Mouse (Mus musculus) c-Kit-positive CD71-positive TER-119-negative erythroid progenitor cells, embryonic 14.5 days (primary cell): ENCODE data around the gene Dlg2.

Experiments used
- DNase-seq: peaks from one replicate; pipeline ENCODE4 v3.0.0-alpha.2; 2013; ENCODE audit warnings: low read depth

Gene Dlg2

GRCm38 (mm10) chr7:90540811-90541323 is 64.4 kb downstream of the Dlg2 start:
- no peak for DNase-seq

GRCm38 (mm10) chr7:90553399-90553798 is 76.9 kb downstream of the Dlg2 start:
- DNase-seq = no peak

- no peak for DNase-seq
These were observed 77.9 kb downstream of the Dlg2 start for GRCm38 (mm10) chr7:90554421-90554820.

- DNase-seq = no peak
These were observed 92.7 kb downstream of the Dlg2 start for GRCm38 (mm10) chr7:90569130-90569529.

GRCm38 (mm10) chr7:90587795-90588194 is 111.3 kb downstream of the Dlg2 start:
- no peak for DNase-seq

GRCm38 (mm10) chr7:90588318-90588717 is 111.8 kb downstream of the Dlg2 start:
- no peak for DNase-seq

- DNase-seq = no peak
These were observed 133.3 kb downstream of the Dlg2 start for GRCm38 (mm10) chr7:90609764-90610163.

- DNase-seq = no peak
These were observed 154.1 kb downstream of the Dlg2 start for GRCm38 (mm10) chr7:90630546-90630945.

- DNase-seq = no peak
These were observed 173.0 kb downstream of the Dlg2 start for GRCm38 (mm10) chr7:90649512-90649911.

- no peak for DNase-seq
These were observed 174.7 kb downstream of the Dlg2 start for GRCm38 (mm10) chr7:90651128-90651527.

- DNase-seq = no peak
These were observed 175.1 kb downstream of the Dlg2 start for GRCm38 (mm10) chr7:90651611-90652010.

- no peak for DNase-seq
These were observed 182.1 kb downstream of the Dlg2 start for GRCm38 (mm10) chr7:90658593-90658992.

- DNase-seq = no peak
These were observed 217.6 kb downstream of the Dlg2 start for GRCm38 (mm10) chr7:90694050-90694449.

- DNase-seq = no peak
These were observed 219.9 kb downstream of the Dlg2 start for GRCm38 (mm10) chr7:90696181-90696950.

- DNase-seq = no peak
These were observed 226.8 kb downstream of the Dlg2 start for GRCm38 (mm10) chr7:90703163-90703852.

GRCm38 (mm10) chr7:90703951-90704350 is 227.5 kb downstream of the Dlg2 start:
- DNase-seq = no peak

- no peak for DNase-seq
These were observed 257.6 kb downstream of the Dlg2 start for GRCm38 (mm10) chr7:90734086-90734485.

GRCm38 (mm10) chr7:90736369-90736768 is 259.9 kb downstream of the Dlg2 start:
- DNase-seq = no peak

- DNase-seq = no peak
These were observed 272.2 kb downstream of the Dlg2 start for GRCm38 (mm10) chr7:90748636-90749035.

GRCm38 (mm10) chr7:90787945-90788344 is 311.5 kb downstream of the Dlg2 start:
- no peak for DNase-seq

- DNase-seq = no peak
These were observed 315.1 kb downstream of the Dlg2 start for GRCm38 (mm10) chr7:90791522-90791921.

- DNase-seq = no peak
These were observed 349.2 kb downstream of the Dlg2 start for GRCm38 (mm10) chr7:90825640-90826039.

GRCm38 (mm10) chr7:90841276-90841675 is 364.8 kb downstream of the Dlg2 start:
- DNase-seq = no peak
